Mouse (Mus musculus) embryonic facial prominence, embryonic 13.5 days (tissue): Measurements from ENCODE around the gene Tmed4. TPM values are rescaled to one million over a fixed set of nuclear protein-coding genes. Genes with fewer than 3 reads are reported as not detected.

Experiments
- ATAC-seq: fragments of 200-750 bp; cut with Nextera tagmentation; 2 replicates; pipeline ENCODE4 v1.8.0; 2017; ENCODE audit warnings: low read depth; ENCODE audit not compliant: insufficient number of reproducible peaks, insufficient read depth, low FRiP score, low TSS enrichment
- H3K27ac ChIP-seq: fragments of 300-500 bp; sonication (generic); 2 replicates; pipeline ENCODE4 v1.5.1; 2015; ENCODE audit warnings: moderate library complexity, mild to moderate bottlenecking, inconsistent platforms
- H3K27me3 ChIP-seq: fragments of 300-500 bp; sonication (generic); 2 replicates; pipeline ENCODE4 v1.6.1; 2015; ENCODE audit warnings: mild to moderate bottlenecking, inconsistent platforms
- H3K36me3 ChIP-seq: fragments of 300-500 bp; sonication (generic); 2 replicates; pipeline ENCODE4 v1.6.1; 2015; ENCODE audit warnings: mild to moderate bottlenecking, inconsistent platforms
- H3K4me1 ChIP-seq: fragments of 300-500 bp; sonication (generic); 2 replicates; pipeline ENCODE4 v1.6.1; 2015; ENCODE audit warnings: inconsistent platforms
- H3K4me2 ChIP-seq: fragments of 300-500 bp; sonication (generic); 2 replicates; pipeline ENCODE4 v1.6.1; 2015; ENCODE audit warnings: moderate library complexity, mild to moderate bottlenecking, inconsistent platforms
- H3K4me3 ChIP-seq: fragments of 300-500 bp; sonication (generic); 2 replicates; pipeline ENCODE4 v1.5.1; 2015; ENCODE audit warnings: mild to moderate bottlenecking, inconsistent platforms
- H3K9ac ChIP-seq: fragments of 300-500 bp; sonication (generic); 2 replicates; pipeline ENCODE4 v1.6.1; 2015; ENCODE audit warnings: mild to moderate bottlenecking, inconsistent platforms
- H3K9me3 ChIP-seq: fragments of 300-500 bp; sonication (generic); 2 replicates; pipeline ENCODE4 v1.6.1; 2016; ENCODE audit warnings: inconsistent platforms
- WGBS: fragments of 180-500 bp; shearing (Covaris S2); methylation state at CpG from one replicate; pipeline ENCODE4 v1.1.7; 2015; ENCODE audit warnings: mixed read lengths; 5-methylcytosine and 5-hydroxymethylcytosine counted together
- polyA plus RNA-seq: library from polyadenylated mRNA; unstranded; fragments of >200 nt; fragmentation: Nextera tagmentation; extraction: Ambion mirVana; gene quantifications from 2 replicates; pipeline ENCODE4 v1.2.1, GENCODE M21; 2015

Tmed4 gene
- polyA plus RNA-seq = 97.1 and 112 TPM in 2 replicates

DNA sequence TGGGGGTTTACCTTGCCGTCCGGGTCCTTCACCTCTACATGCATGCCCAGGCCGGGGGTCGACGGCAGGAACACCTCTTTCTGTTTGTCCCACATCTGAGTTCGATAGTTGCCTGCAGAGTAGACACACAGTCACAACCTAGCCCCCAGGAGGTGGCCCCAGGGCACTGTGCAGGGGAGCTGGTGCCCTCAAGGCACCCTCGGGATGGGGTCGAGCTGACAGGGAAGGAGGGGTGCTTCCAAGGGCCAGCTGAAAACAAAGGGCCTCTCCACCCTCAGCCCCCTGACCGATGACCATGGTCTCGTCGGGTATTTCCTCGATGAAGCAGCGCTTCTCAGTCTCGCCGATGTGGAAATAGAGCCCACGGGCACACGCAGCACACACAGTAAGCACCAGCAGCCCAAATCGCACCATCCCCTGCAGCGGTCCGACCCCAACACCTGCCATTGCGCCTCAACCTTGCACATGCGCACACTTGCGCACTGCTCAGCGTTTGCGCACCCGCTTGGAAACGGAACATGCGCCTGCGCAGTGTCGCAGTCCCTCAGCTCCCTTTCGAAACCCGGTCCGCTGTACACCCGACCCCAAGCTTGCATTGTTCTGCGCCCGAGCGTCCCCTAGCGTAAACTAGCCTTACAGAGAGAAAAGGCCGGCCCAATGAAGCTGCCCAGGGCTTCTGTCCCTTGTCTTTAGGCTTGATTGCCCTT lies at the start of gene Tmed4:
Gene Tmed4 (minus strand): TSS at position 484 of the 707 bp plus-strand sequence.
- Histone ChIP-seq H3K4me3 (peak within 1 kb of the TSS; percentile 95), H3K9me3 (no peaks in the 10 kb centered on the region), H3K27ac (peak within 1 kb of the TSS; percentile 55; the same call in 1 of the 2 replicates), H3K9ac (peak within 1 kb of the TSS; percentile 95), H3K27me3 (no peaks in the 10 kb centered on the region), H3K36me3 (peaks cover 28% of the 10 kb centered on the region), H3K4me2 (peak within 1 kb of the TSS; percentile 88), H3K4me1 (peaks cover 13% of the 10 kb centered on the region)
- under 1% methylated on average over 39 of the region's 39 CpGs for WGBS
- ATAC-seq = peak; percentile 91

DNA sequence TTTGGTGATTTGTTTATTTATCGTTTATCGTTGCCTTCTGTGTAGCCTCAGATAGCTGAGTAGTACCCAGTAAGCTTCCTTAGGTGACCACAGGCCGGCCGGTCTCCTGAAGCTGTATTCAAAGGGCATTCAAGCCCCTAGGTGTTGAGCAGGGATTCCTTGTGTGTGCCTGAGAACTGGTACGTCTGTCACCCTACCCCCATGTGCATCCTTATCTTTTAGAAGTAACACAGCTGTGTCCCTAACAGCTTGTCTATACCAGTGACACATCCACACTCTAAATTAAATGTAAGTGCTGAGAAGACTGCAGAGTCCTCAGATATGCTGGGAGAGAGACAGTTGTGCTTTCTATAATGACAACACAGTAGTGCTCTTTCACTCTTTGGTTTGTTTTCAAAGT lies 48.7 kb upstream of the Tmed4 start:
- H3K36me3 ChIP-seq = peaks cover 44% of the 10 kb centered on the region
- H3K27me3 ChIP-seq = no peaks in the 10 kb centered on the region
- H3K4me1 ChIP-seq = no peaks in the 10 kb centered on the region
- no peak overlapping the region for H3K9ac ChIP-seq
- H3K9me3 ChIP-seq = no peaks in the 10 kb centered on the region
- ATAC-seq = no peak
- H3K4me3 ChIP-seq = no peak overlapping the region
- WGBS = 86% methylated on average over 5 of the region's 5 CpGs
- no peak overlapping the region for H3K4me2 ChIP-seq
- no peak overlapping the region for H3K27ac ChIP-seq

DNA sequence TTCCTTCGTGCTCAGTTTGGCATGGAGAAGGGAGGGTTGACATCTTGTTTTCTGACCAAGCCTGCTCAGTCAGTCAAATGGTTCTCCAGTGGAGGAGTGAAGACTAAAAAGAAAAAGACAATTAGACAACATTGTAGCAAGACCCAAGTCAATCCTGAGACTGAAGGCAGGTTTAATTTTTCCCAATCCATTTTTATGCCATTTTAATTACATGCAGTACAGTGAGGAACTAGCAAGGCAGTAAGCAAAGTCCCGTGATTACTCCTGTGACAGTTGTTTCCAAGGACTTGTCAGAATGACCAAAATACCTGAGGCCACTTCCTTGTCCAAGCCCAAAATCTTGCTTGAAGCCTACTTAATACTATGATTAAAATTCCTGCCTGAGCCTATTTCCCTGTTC lies 47.4 kb upstream of the Tmed4 start:
- H3K9me3 ChIP-seq = no peaks in the 10 kb centered on the region
- no peak overlapping the region for H3K4me3 ChIP-seq
- no peak overlapping the region for H3K9ac ChIP-seq
- no peaks in the 10 kb centered on the region for H3K4me1 ChIP-seq
- H3K27ac ChIP-seq = no peak overlapping the region
- H3K36me3 ChIP-seq = peaks cover 55% of the 10 kb centered on the region
- no peak for ATAC-seq
- no peaks in the 10 kb centered on the region for H3K27me3 ChIP-seq
- H3K4me2 ChIP-seq = no peak overlapping the region
- 85% methylated on average over 2 of the region's 2 CpGs for WGBS

DNA sequence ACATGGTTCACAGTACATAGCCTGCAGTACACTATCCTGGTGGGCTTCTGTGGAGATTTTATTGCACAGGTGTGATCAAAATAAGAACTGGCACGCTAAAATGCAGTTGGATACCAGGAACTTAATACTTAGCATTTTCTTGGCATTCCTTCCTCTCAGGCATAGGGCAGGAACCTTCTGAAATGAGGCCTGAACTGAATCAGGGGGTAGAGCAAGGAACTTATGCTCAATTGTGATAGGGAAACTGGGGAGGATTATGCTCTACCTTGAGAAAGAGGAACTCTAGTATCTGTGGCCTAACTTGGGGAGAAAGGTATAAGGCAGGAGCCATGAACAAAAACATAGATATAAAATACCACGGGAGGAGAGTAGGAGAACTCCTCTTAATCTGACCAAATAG lies 44.7 kb upstream of the Tmed4 start:
- Histone ChIP-seq H3K9ac (no peak overlapping the region), H3K4me2 (no peak overlapping the region), H3K4me1 (no peaks in the 10 kb centered on the region), H3K9me3 (no peaks in the 10 kb centered on the region), H3K27ac (no peak overlapping the region), H3K4me3 (no peak overlapping the region), H3K27me3 (no peaks in the 10 kb centered on the region), H3K36me3 (peaks cover 68% of the 10 kb centered on the region)
- WGBS = 87% methylated on average over 2 of the region's 2 CpGs
- no peak for ATAC-seq

DNA sequence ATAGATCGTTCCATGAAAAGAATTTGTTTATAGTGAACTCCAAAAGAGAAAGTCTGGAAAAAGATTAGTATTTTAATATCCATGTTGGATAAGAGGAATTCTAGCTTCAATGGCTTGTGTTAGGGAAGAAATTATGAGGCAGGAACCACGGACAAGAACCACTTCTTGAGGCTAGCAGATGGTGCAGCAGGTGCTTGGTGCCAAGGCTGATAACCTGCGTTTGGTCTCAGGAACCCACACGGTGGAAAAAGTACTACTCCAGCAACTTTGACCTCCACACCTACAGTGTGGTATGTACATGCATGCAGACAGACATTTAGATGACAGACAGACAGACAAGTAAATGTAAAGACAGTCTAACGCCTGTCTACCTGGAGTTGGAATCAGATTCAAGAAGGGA lies 43.9 kb upstream of the Tmed4 start:
- 93% methylated on average over 5 of the region's 5 CpGs for WGBS
- H3K27ac ChIP-seq = no peak overlapping the region
- no peaks in the 10 kb centered on the region for H3K9me3 ChIP-seq
- H3K4me2 ChIP-seq = no peak overlapping the region
- no peaks in the 10 kb centered on the region for H3K4me1 ChIP-seq
- H3K27me3 ChIP-seq = no peaks in the 10 kb centered on the region
- H3K9ac ChIP-seq = no peak overlapping the region
- no peak for ATAC-seq
- H3K4me3 ChIP-seq = no peak overlapping the region
- peaks cover 68% of the 10 kb centered on the region for H3K36me3 ChIP-seq

DNA sequence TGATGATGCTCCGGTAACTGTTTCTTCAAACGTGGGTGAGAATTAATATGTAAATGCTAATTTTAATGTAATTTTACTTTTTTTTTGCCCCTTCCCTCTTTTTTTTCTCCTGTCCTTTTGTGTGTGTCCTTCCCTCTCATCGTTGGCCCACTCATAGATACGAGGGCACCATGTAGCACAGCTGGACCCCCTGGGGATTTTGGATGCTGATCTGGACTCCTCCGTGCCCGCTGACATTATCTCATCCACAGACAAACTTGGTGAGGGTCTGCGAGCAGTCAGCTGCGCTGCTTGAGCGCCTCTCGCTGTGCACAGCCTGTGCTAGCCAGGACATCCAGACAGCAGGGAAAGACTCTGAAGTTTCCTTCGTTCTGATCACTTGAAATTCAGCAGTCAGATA lies 42.2 kb upstream of the Tmed4 start:
- H3K9me3 ChIP-seq = no peaks in the 10 kb centered on the region
- no peak overlapping the region for H3K4me3 ChIP-seq
- no peak overlapping the region for H3K4me2 ChIP-seq
- no peak overlapping the region for H3K27ac ChIP-seq
- ATAC-seq = no peak
- 92% methylated on average over 11 of the region's 11 CpGs for WGBS
- H3K9ac ChIP-seq = no peak overlapping the region
- no peaks in the 10 kb centered on the region for H3K4me1 ChIP-seq
- H3K27me3 ChIP-seq = no peaks in the 10 kb centered on the region
- peaks cover 65% of the 10 kb centered on the region for H3K36me3 ChIP-seq

DNA sequence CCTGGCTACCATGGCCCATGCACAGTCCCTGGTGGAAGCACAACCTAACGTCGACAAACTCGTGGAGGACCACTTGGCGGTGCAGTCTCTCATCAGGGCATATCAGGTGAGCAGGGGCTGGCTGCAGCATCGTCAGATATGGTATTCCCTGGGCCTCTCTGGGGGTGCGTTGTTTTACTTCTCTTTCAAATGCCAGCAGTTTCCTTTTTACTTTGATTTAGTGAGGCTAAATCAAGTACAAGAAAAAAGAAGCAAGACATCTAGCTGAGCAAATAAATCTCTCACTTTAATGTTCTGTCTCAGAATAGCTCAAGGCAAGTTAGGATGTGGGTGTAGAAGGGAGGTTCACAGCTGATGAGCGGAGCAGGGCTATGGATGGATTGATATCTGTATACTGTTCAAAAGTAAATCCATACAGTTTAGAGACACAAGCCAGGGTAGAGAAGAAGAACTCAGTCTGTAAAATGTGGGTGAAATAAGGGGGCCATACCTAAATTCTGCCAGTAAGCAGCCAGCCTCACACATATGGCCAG lies 39.3 kb upstream of the Tmed4 start:
- Histone ChIP-seq H3K4me1 (no peaks in the 10 kb centered on the region), H3K36me3 (peaks cover 74% of the 10 kb centered on the region), H3K27ac (no peak overlapping the region), H3K9ac (no peak overlapping the region), H3K27me3 (no peaks in the 10 kb centered on the region), H3K4me2 (no peak overlapping the region), H3K9me3 (no peaks in the 10 kb centered on the region), H3K4me3 (no peak overlapping the region)
- 87% methylated on average over 7 of the region's 7 CpGs for WGBS
- ATAC-seq = no peak

DNA sequence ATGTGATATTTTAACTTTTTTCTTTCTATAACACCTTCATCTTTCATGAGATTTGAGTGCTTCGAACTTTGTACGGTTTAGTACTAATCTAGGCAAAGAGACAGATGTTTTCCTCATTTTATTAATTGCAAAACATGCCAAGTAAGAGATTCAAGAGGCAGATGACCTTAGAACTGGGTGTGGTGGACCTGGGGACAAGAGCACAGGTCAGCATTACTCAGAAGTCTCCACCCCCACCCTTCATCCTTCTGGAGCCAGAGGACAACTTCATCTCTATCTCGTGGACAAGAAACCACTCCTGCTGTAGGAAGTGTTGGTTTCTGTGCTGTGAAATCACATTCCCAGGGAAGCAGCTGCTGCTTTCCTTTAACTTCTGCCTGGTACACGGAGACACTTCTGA lies 33.5 kb upstream of the Tmed4 start:
- no peaks in the 10 kb centered on the region for H3K9me3 ChIP-seq
- no peaks in the 10 kb centered on the region for H3K27me3 ChIP-seq
- 95% methylated on average over 4 of the region's 4 CpGs for WGBS
- H3K4me2 ChIP-seq = no peak overlapping the region
- no peak overlapping the region for H3K9ac ChIP-seq
- H3K27ac ChIP-seq = no peak overlapping the region
- peaks cover 65% of the 10 kb centered on the region for H3K36me3 ChIP-seq
- ATAC-seq = no peak
- no peaks in the 10 kb centered on the region for H3K4me1 ChIP-seq
- H3K4me3 ChIP-seq = no peak overlapping the region

DNA sequence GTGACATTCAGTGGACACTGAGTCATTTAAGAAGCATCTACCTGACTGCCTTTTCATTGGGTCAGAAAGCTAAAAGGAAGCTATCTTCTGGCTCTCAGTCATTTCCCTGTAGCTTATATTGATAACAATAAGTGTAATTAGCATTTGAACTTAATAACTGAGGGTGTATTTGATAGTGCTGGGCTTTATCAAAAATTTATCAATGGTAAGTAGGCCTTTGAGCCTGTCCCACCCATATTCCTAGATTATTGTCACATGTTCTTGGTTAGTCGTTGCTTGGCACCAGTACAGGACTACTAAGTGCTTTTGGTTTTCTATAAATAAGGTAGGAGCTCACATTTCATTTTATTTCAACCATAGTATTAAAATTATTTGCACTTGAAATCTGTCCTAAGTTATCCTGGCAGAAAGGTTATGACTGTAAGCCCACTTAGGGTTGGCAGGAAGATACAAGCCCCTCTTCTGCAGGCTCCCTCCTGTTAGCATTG lies 31.3 kb upstream of the Tmed4 start:
- H3K27ac ChIP-seq = no peak overlapping the region

DNA sequence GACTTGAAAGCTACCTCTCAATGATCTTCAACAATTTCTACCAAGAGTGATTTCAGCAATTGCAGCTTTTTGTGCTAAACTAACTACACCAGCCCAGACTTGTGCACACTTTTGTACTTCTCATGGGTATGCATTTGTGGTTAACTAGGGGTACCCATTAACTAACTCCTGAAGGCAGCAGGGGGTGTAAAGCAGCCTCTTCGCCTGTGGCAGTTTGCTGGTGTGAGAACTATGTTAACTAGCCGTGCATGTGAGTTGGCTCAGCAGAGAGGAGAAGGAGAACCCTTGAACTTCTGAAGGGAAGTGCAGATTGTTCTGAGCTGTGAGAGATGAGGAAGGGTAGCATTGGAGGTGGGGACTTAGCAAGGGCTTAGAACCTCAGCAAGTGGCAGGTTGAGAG lies 28.1 kb upstream of the Tmed4 start:
- Histone ChIP-seq H3K4me2 (no peak overlapping the region), H3K4me1 (no peaks in the 10 kb centered on the region), H3K9ac (no peak overlapping the region), H3K27ac (no peak overlapping the region), H3K9me3 (no peaks in the 10 kb centered on the region), H3K27me3 (no peaks in the 10 kb centered on the region), H3K36me3 (peaks cover 70% of the 10 kb centered on the region), H3K4me3 (no peak overlapping the region)
- no peak for ATAC-seq
- WGBS = 86% methylated on average over 2 of the region's 2 CpGs

More for the DNA sequence above, 31.3 kb upstream of the Tmed4 start:
- H3K27me3 ChIP-seq = no peaks in the 10 kb centered on the region
- no peak overlapping the region for H3K9ac ChIP-seq
- 73% methylated on average over 1 of the region's 1 CpGs for WGBS
- no peaks in the 10 kb centered on the region for H3K9me3 ChIP-seq
- no peak overlapping the region for H3K4me3 ChIP-seq
- ATAC-seq = no peak
- no peak overlapping the region for H3K4me2 ChIP-seq
- H3K36me3 ChIP-seq = peaks cover 68% of the 10 kb centered on the region
- no peaks in the 10 kb centered on the region for H3K4me1 ChIP-seq

DNA sequence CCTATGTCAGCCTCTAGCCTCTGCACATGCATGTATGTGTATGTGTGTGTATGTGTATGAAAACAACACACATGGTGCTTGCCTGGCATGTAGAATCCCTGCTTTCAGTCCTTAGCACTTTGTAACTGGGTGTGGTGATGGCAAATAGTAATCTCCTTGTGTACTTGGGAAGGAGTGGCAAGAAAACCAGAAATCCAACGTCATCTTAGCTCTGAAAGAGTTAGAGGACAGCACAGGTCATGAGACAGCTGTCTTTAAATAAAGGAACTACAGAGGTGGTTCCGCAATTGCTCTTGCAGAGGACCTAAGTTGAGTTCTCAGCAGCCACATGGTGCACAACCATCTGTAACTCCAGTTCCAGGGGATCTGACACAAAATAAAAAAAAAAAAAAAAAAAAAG lies 24.8 kb upstream of the Tmed4 start:
- Histone ChIP-seq H3K4me3 (no peak overlapping the region), H3K4me2 (no peak overlapping the region), H3K36me3 (peaks cover 55% of the 10 kb centered on the region), H3K4me1 (no peaks in the 10 kb centered on the region), H3K27me3 (no peaks in the 10 kb centered on the region), H3K9ac (no peak overlapping the region), H3K27ac (no peak overlapping the region), H3K9me3 (no peaks in the 10 kb centered on the region)
- 84% methylated on average over 2 of the region's 2 CpGs for WGBS
- ATAC-seq = no peak

DNA sequence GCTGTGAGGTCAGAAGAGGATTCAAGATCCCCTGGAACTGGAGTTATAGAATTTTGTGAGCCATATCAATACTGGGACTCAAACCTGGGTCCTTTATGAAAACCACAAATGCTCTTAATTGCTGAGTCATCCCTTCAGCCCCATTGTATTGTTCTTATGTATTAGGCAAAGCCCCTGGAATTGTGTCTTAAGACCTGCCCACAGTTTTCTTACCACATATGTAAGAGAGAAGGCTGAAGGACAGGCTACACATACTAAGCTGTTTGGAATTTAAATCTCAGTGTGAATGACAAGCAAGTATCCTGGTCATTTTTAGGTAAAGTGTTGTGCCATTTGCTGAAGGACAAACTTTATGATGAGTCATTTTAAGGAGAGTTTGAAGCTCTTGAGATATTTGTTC lies 21.4 kb upstream of the Tmed4 start:
- no peak for ATAC-seq
- H3K27me3 ChIP-seq = no peaks in the 10 kb centered on the region
- H3K36me3 ChIP-seq = peaks cover 36% of the 10 kb centered on the region
- H3K4me2 ChIP-seq = no peak overlapping the region
- no peak overlapping the region for H3K27ac ChIP-seq
- no peaks in the 10 kb centered on the region for H3K9me3 ChIP-seq
- peaks cover 5% of the 10 kb centered on the region; the same call in 1 of the 2 replicates for H3K4me1 ChIP-seq
- no peak overlapping the region for H3K9ac ChIP-seq
- H3K4me3 ChIP-seq = no peak overlapping the region
